Comparison of ENCODE assay signal across 9 mouse cellular contexts in genomic region chr10:70173314-70173713, GRCm38 (mm10). TPM values are rescaled to one million over a fixed set of nuclear protein-coding genes. Genes with fewer than 3 reads are reported as not detected.
DNase-seq lines count a peak whose midpoint lies in the region; ATAC-seq lines count a peak whose summit lies in the region.
"Had no signal": no experiment of that assay in that cellular context is flagged by ENCODE, and none has a peak within 500 bp of the region (broad histone marks: within the 10 kb centered on the region; RNA-seq: fewer than 3 reads in every experiment).

No protein-coding gene starts in this region.

- no peaks in the 10 kb centered on the region; the same call in 1 of the 2 replicates for H3K36me3 ChIP-seq in forebrain, embryonic 11.5 days (ENCODE audit: control insufficient read depth, insufficient read depth, low read length)
- H3K36me3 ChIP-seq in forebrain, embryonic 15.5 days = peaks cover 18% of the 10 kb centered on the region; the same call in 1 of the 2 replicates
- H3K36me3 ChIP-seq in liver, embryonic 15.5 days (replicated peaks) = peaks cover 79% of the 10 kb centered on the region

- DNase-seq in forebrain, embryonic 11.5 days (ENCODE audit: low spot score) = peak; percentile 77
- DNase-seq in A20 (ENCODE audit: low read depth, low spot score) = peak; percentile 64
- peak; percentile 70 for DNase-seq in adrenal gland, postnatal 25 days
- DNase-seq in embryo, embryonic 11 days = peak; percentile 71
- peak; percentile 82 for DNase-seq in induced T-regulatory cell, adult 2 months (ENCODE audit: low read depth)
- DNase-seq in right cerebral cortex, postnatal 4 days = peak; percentile 65

- no peak overlapping the region for H3K4me3 ChIP-seq in forebrain, embryonic 11.5 days (ENCODE audit: low read depth, low read length)
- H3K4me3 ChIP-seq in forebrain, embryonic 15.5 days = no peak overlapping the region
- H3K4me3 ChIP-seq in liver, embryonic 15.5 days (replicated peaks) = no peak overlapping the region

- WGBS in forebrain, embryonic 11.5 days = 59% methylated on average over 3 of the region's 3 CpGs
- WGBS in forebrain, embryonic 15.5 days = 58% methylated on average over 3 of the region's 3 CpGs
- 38% methylated on average over 3 of the region's 3 CpGs for WGBS in liver, embryonic 15.5 days (ENCODE audit: insufficient replicate concordance)

- H3K9me3 ChIP-seq in forebrain, embryonic 11.5 days (ENCODE audit: control insufficient read depth, low read length) = no peaks in the 10 kb centered on the region
- no peaks in the 10 kb centered on the region for H3K9me3 ChIP-seq in forebrain, embryonic 15.5 days
- no peaks in the 10 kb centered on the region for H3K9me3 ChIP-seq in liver, embryonic 15.5 days (replicated peaks)

- H3K27ac ChIP-seq in forebrain, embryonic 11.5 days (ENCODE audit: low read depth, low read length) = no peak overlapping the region
- no peak overlapping the region for H3K27ac ChIP-seq in forebrain, embryonic 15.5 days (replicated peaks)
- H3K27ac ChIP-seq in liver, embryonic 15.5 days (replicated peaks) = no peak overlapping the region

- H3K27me3 ChIP-seq in forebrain, embryonic 11.5 days (ENCODE audit: control insufficient read depth, insufficient read depth, low read length) = no peaks in the 10 kb centered on the region
- H3K27me3 ChIP-seq in forebrain, embryonic 15.5 days = no peaks in the 10 kb centered on the region
- no peaks in the 10 kb centered on the region for H3K27me3 ChIP-seq in liver, embryonic 15.5 days

- no peak overlapping the region for H3K4me2 ChIP-seq in forebrain, embryonic 11.5 days (ENCODE audit: low read depth, low read length, severe bottlenecking)
- no peak overlapping the region for H3K4me2 ChIP-seq in forebrain, embryonic 15.5 days (replicated peaks)
- no peak overlapping the region for H3K4me2 ChIP-seq in liver, embryonic 15.5 days

- no peaks in the 10 kb centered on the region for H3K4me1 ChIP-seq in forebrain, embryonic 11.5 days (replicated peaks; ENCODE audit: control insufficient read depth, insufficient read depth, low read length)
- no peaks in the 10 kb centered on the region for H3K4me1 ChIP-seq in forebrain, embryonic 15.5 days
- 0 out of 2 replicates have a peak, but pooled peaks cover 2% of the 10 kb centered on the region for H3K4me1 ChIP-seq in liver, embryonic 15.5 days (replicated peaks)

- no peak overlapping the region for H3K9ac ChIP-seq in forebrain, embryonic 11.5 days (ENCODE audit: low read length)
- no peak overlapping the region for H3K9ac ChIP-seq in forebrain, embryonic 15.5 days (replicated peaks)
- H3K9ac ChIP-seq in liver, embryonic 15.5 days = no peak overlapping the region

- ATAC-seq in forebrain, embryonic 11.5 days (replicated peaks; ENCODE audit: low FRiP score) = no peak
- ATAC-seq in forebrain, embryonic 15.5 days (replicated peaks) = no peak
- peak; percentile 42; the same call in 1 of the 2 replicates for ATAC-seq in liver, embryonic 15.5 days (ENCODE audit: insufficient read depth)

RNA-seq across cellular contexts. Expression of gene Mrln, which starts 31.1 kb away (rescaled TPM):
- 0.94 TPM in 1 of 2 replicates, not detected in the other for polyA plus RNA-seq in forebrain, embryonic 11.5 days (2014; fragmentation: Nextera tagmentation; extraction: Ambion mirVana)
- polyA plus RNA-seq in forebrain, embryonic 15.5 days (2015; fragmentation: Nextera tagmentation; extraction: Ambion mirVana) = 0.65 and 1.6 TPM in 2 replicates
- total RNA-seq in adrenal gland, postnatal 25 days (2021) = not detected in 2 replicates
- polyA plus RNA-seq in liver, embryonic 15.5 days (2015; fragmentation: Nextera tagmentation; extraction: Ambion mirVana) = 1.2 TPM in 1 of 2 replicates, not detected in the other
- total RNA-seq: layer of hippocampus, adult 8-10 months had no signal
